Mouse (Mus musculus) ES-Bruce4 (cell line): ENCODE results near the gene Fam98c.

Experiments
- CTCF ChIP-seq: IDR thresholded peaks from one replicate; pipeline ENCODE4 v1.8.1; 2011; ENCODE audit warnings: low read depth, low read length
- EP300 ChIP-seq: IDR thresholded peaks from 2 replicates; pipeline ENCODE4 v1.6.1; 2011; ENCODE audit warnings: low read depth, low read length; ENCODE audit not compliant: insufficient read depth

DNA sequence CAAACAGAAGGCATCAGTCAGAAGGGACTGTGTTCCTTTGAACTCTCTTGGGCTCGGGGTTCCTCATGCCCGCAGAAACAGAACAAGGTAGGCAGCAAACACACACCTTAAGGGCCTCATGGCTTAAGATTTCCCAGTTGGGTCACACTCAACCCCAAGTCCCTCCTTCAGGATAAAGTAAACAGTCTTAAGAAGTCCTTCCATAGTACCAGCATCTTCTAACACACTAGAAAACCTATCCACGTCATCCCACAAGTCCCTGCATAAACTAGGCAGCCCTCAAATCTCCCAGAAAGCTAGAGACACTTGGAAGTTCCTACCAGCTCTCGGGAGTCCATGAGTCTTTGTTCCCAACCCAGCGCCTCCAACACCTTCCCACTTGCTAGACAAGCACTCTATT, 6.3 kb upstream of the Fam98c start:
- TF ChIP-seq CTCF (no peak), EP300 (no peak)
